Mouse (Mus musculus) MEL (cell line): Measurements from ENCODE around the gene Tnfrsf11a. TPM values are rescaled to one million over a fixed set of nuclear protein-coding genes. Genes with fewer than 3 reads are reported as not detected.

ENCODE experiments used
- DNase-seq: peaks from one replicate; pipeline ENCODE4 v3.0.0; 2011; ENCODE audit warnings: low read depth, low spot score
- H3K27ac ChIP-seq: 2 replicates; pipeline ENCODE4 v1.5.1; 2012; ENCODE audit warnings: low read depth, mild to moderate bottlenecking, control low read depth, low read length, moderate library complexity; ENCODE audit not compliant: control insufficient read depth
- H3K27me3 ChIP-seq, 2 experiments: fragments of 150-350 bp in 1 of 2; sonication (generic) in 1 of 2; 2 replicates each; pipeline ENCODE4 v1.6.1; 2012; ENCODE audit warnings: low read length in 2 of 2, mild to moderate bottlenecking in 2 of 2, improper control_type of control experiment in 1 of 2, moderate library complexity in 1 of 2; ENCODE audit not compliant: insufficient read depth in 2 of 2, control insufficient read depth in 1 of 2
- H3K36me3 ChIP-seq, 2 experiments: 2 replicates each; pipeline ENCODE4 v1.6.1; 2012 to 2014; ENCODE audit warnings: low read length in 2 of 2, improper control_type of control experiment in 1 of 2, inconsistent platforms in 1 of 2, mild to moderate bottlenecking in 1 of 2; ENCODE audit not compliant: insufficient read depth in 2 of 2, control insufficient read depth in 1 of 2
- H3K4me1 ChIP-seq, 2 experiments: fragments of 150-350 bp in 1 of 2; sonication (generic) in 1 of 2; 2 replicates each; pipeline ENCODE4 v1.6.1; 2012; ENCODE audit warnings: low read length in 2 of 2, improper control_type of control experiment in 1 of 2, mild to moderate bottlenecking in 1 of 2; ENCODE audit not compliant: insufficient read depth in 2 of 2, control insufficient read depth in 1 of 2
- H3K4me3 ChIP-seq, 2 experiments: fragments of 150-350 bp in 1 of 2; sonication (generic) in 1 of 2; 2 replicates each; pipeline ENCODE4 v1.5.1; 2012; ENCODE audit warnings: low read depth in 2 of 2, low read length in 2 of 2, mild to moderate bottlenecking in 2 of 2, moderate library complexity in 2 of 2, control low read depth in 1 of 2, improper control_type of control experiment in 1 of 2; ENCODE audit not compliant: control insufficient read depth in 1 of 2, insufficient read depth in 1 of 2
- H3K79me2 ChIP-seq: 2 replicates; pipeline ENCODE4 v1.6.1; 2012; ENCODE audit warnings: mild to moderate bottlenecking, low read length, moderate library complexity; ENCODE audit not compliant: control insufficient read depth, poor library complexity, insufficient read depth
- H3K9ac ChIP-seq: 2 replicates; pipeline ENCODE4 v1.6.1; 2012; ENCODE audit warnings: low read depth, mild to moderate bottlenecking, control low read depth, low read length, moderate library complexity; ENCODE audit not compliant: control insufficient read depth, poor library complexity, severe bottlenecking
- H3K9me3 ChIP-seq: fragments of 150-350 bp; sonication (generic); replicated peaks from 2 replicates; pipeline ENCODE4 v1.6.1; 2012; ENCODE audit warnings: mild to moderate bottlenecking, low read length, improper control_type of control experiment, moderate library complexity; ENCODE audit not compliant: insufficient read depth
- CHD1 ChIP-seq: IDR thresholded peaks from 2 replicates; pipeline ENCODE4 v1.6.1; 2012; ENCODE audit warnings: low read depth, mild to moderate bottlenecking, inconsistent platforms, low read length, improper control_type of control experiment
- CHD2 ChIP-seq: IDR thresholded peaks from 2 replicates; pipeline ENCODE4 v1.6.1; 2011; ENCODE audit warnings: low read length, improper control_type of control experiment
- CTCF ChIP-seq, 3 experiments: IDR thresholded peaks in 2 of 3; conservative IDR thresholded peaks in 1 of 3; 2 replicates each; pipeline ENCODE4 v1.5.1; 2011 to 2012; ENCODE audit warnings: low read length in 3 of 3, low read depth in 2 of 3, mild to moderate bottlenecking in 2 of 3, improper control_type of control experiment in 1 of 3, inconsistent platforms in 1 of 3, mixed read lengths in 1 of 3, moderate library complexity in 1 of 3; ENCODE audit not compliant: control insufficient read depth in 1 of 3, insufficient read depth in 1 of 3, poor library complexity in 1 of 3, severe bottlenecking in 1 of 3
- E2F4 ChIP-seq: IDR thresholded peaks from 2 replicates; pipeline ENCODE4 v1.6.1; 2011; ENCODE audit warnings: low read depth, low read length, improper control_type of control experiment, borderline replicate concordance
- ELF1 ChIP-seq: IDR thresholded peaks from 2 replicates; pipeline ENCODE4 v1.6.1; 2014; ENCODE audit warnings: low read depth, mild to moderate bottlenecking, inconsistent platforms, low read length, improper control_type of control experiment, moderate library complexity
- EP300 ChIP-seq, 2 experiments: IDR thresholded peaks; 2 replicates each; pipeline ENCODE4 v1.6.1; 2011; ENCODE audit warnings: improper control_type of control experiment in 2 of 2, low read length in 2 of 2, low read depth in 1 of 2, mild to moderate bottlenecking in 1 of 2
- MAX ChIP-seq: IDR thresholded peaks from 2 replicates; pipeline ENCODE4 v1.6.1; 2011; ENCODE audit warnings: low read length, improper control_type of control experiment
- MXI1 ChIP-seq: IDR thresholded peaks from 2 replicates; pipeline ENCODE4 v1.6.1; 2011; ENCODE audit warnings: mild to moderate bottlenecking, low read depth, low read length, improper control_type of control experiment
- POLR2A ChIP-seq, 2 experiments: IDR thresholded peaks; 2 replicates each; pipeline ENCODE4 v1.6.1; 2011 to 2012; ENCODE audit warnings: low read length in 2 of 2, mild to moderate bottlenecking in 2 of 2, control low read depth in 1 of 2, improper control_type of control experiment in 1 of 2, low read depth in 1 of 2, moderate library complexity in 1 of 2; ENCODE audit not compliant: control insufficient read depth in 1 of 2, insufficient read depth in 1 of 2, poor library complexity in 1 of 2
- POLR2AphosphoS2 ChIP-seq: IDR thresholded peaks from 2 replicates; pipeline ENCODE4 v1.6.1; 2011; ENCODE audit warnings: low read length, improper control_type of control experiment
- POLR2AphosphoS5 ChIP-seq: IDR thresholded peaks from 2 replicates; pipeline ENCODE4 v1.6.1; 2012; ENCODE audit warnings: low read depth, borderline replicate concordance, mild to moderate bottlenecking, inconsistent platforms, low read length, moderate library complexity, mixed read lengths
- RAD21 ChIP-seq: IDR thresholded peaks from 2 replicates; pipeline ENCODE4 v1.6.1; 2011; ENCODE audit warnings: mild to moderate bottlenecking, low read depth, low read length, improper control_type of control experiment
- SIN3A ChIP-seq: IDR thresholded peaks from 2 replicates; pipeline ENCODE4 v1.6.1; 2012; ENCODE audit warnings: low read length, improper control_type of control experiment, inconsistent platforms
- SMC3 ChIP-seq: IDR thresholded peaks from 2 replicates; pipeline ENCODE4 v1.6.1; 2011; ENCODE audit warnings: low read depth, low read length, improper control_type of control experiment
- TBP ChIP-seq: IDR thresholded peaks from 2 replicates; pipeline ENCODE4 v1.8.0; 2011; ENCODE audit warnings: low read depth, low read length, improper control_type of control experiment
- USF1 ChIP-seq: IDR thresholded peaks from 2 replicates; pipeline ENCODE4 v1.6.1; 2014; ENCODE audit warnings: low read depth, mild to moderate bottlenecking, inconsistent platforms, low read length, improper control_type of control experiment, moderate library complexity
- ZKSCAN1 ChIP-seq: IDR thresholded peaks from 2 replicates; pipeline ENCODE4 v1.6.1; 2012; ENCODE audit warnings: low read depth, mild to moderate bottlenecking, inconsistent platforms, low read length, improper control_type of control experiment, moderate library complexity
- ZMIZ1 ChIP-seq: IDR thresholded peaks from 2 replicates; pipeline ENCODE4 v1.6.1; 2012; ENCODE audit warnings: low read depth, mild to moderate bottlenecking, inconsistent platforms, low read length, improper control_type of control experiment, moderate library complexity
- ZNF384 ChIP-seq: IDR thresholded peaks from 2 replicates; pipeline ENCODE4 v1.6.1; 2012; ENCODE audit warnings: low read depth, mild to moderate bottlenecking, inconsistent platforms, low read length, improper control_type of control experiment
- polyA plus RNA-seq, 2 experiments: library from polyadenylated mRNA; stranded (reverse) in 1 of 2; unstranded in 1 of 2; fragments of >175 nt in 1 of 2; fragments of >200 nt in 1 of 2; gene quantifications; 2 replicates each; pipeline versions ENCODE4 v1.2.1 to v1.2.4; 2012; ENCODE audit warnings: low replicate concordance in 2 of 2, low read depth in 1 of 2; ENCODE audit not compliant: insufficient read length in 2 of 2, insufficient read depth in 1 of 2, missing spikeins in 1 of 2
- total RNA-seq: library from RNA; depleted of rRNA; stranded (reverse); fragments of 300-350 nt; gene quantifications from 2 replicates; pipeline ENCODE4 v1.2.3, GENCODE M21; 2012; rRNA removed

Gene Tnfrsf11a
- total RNA-seq (not detected in 2 replicates), polyA plus RNA-seq (not detected)

DNA sequence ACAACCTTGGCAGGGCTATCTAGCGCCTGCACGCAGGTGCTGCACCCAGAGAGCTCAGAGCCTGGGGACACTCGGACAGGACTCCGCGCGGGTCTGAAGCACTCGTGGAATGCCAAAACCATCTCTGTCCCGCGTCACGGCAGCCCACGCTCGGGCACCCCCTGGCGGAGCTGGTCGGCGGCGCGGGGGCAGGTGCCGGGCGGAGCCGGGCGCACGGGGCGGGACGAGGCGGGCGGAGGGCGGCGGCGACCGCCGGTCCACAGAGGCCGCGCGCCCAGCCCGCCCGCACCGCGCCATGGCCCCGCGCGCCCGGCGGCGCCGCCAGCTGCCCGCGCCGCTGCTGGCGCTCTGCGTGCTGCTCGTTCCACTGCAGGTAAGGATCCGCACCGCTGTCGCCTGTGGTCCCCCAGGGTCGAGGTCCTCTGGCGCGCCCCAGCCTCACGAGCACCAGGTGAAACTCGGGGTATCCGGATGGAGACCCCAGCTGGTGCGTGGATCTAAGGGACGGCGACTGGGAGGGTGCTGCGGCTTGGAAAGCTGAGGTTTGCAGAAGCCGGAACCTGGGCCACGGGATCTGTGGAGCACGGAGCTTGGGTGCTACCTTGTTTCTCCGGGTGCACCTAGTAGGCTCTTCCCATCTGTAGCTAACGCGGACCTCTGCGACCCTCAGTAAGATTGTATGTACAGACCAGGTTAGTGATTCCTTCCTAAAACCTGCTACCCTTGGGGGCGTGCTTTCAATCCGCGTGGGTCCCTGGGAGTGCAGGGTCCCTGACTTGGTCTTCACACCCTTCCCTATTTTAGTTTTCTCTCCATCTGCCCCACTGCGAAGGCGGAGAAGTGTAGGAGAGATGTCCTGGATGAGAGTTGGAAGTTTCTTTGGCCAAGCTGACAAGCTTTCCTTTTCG, at the start of gene Tnfrsf11a:
Gene Tnfrsf11a, plus strand, starts transcription at position 262 of the 908 bp plus-strand sequence.
- Histone ChIP-seq H3K36me3 (no peaks in the 10 kb centered on the region), H3K9ac (no peak within 1 kb of the TSS), H3K27me3 (no peaks in the 10 kb centered on the region; a peak in 1 of 4 replicates), H3K4me1 (no peaks in the 10 kb centered on the region), H3K79me2 (no peaks in the 10 kb centered on the region), H3K9me3 (no peaks in the 10 kb centered on the region), H3K4me3 (no peak within 1 kb of the TSS), H3K27ac (no peak within 1 kb of the TSS)
- no peak for DNase-seq
- TF ChIP-seq CTCF (IDR thresholded peaks at IDR 0.05 in 2 of 3, conservative IDR thresholded peaks at IDR 0.05 in 1 of 3; ENCODE audit: control insufficient read depth in 1 of 3, insufficient read depth in 1 of 3, low read depth in 2 of 3, low read length in 3 of 3, poor library complexity in 1 of 3, severe bottlenecking in 1 of 3) (no peak), USF1 (no peak), POLR2AphosphoS5 (no peak), SIN3A (no peak), POLR2AphosphoS2 (no peak), ZKSCAN1 (no peak), TBP (no peak), RAD21 (no peak), CHD2 (no peak), MXI1 (no peak), ELF1 (no peak), E2F4 (no peak), MAX (no peak), ZNF384 (no peak), CHD1 (no peak), POLR2A (IDR thresholded peaks at IDR 0.05; ENCODE audit: control insufficient read depth in 1 of 2, insufficient read depth in 1 of 2, low read depth in 1 of 2, low read length in 2 of 2, poor library complexity in 1 of 2) (no peak)

GRCm38 (mm10) chr1:105735318-105735717, 45.2 kb upstream of the Tnfrsf11a start:
- Histone ChIP-seq H3K36me3 (peaks cover 0 to 49% of the 10 kb centered on the region in 2 experiments; a peak in 2 of 4 replicates), H3K4me3 (no peak overlapping the region), H3K27me3 (no peaks in the 10 kb centered on the region), H3K9ac (no peak overlapping the region), H3K79me2 (no peaks in the 10 kb centered on the region), H3K4me1 (no peaks in the 10 kb centered on the region), H3K27ac (no peak overlapping the region), H3K9me3 (no peaks in the 10 kb centered on the region)
- TF ChIP-seq EP300 (IDR thresholded peaks at IDR 0.05; ENCODE audit: low read depth in 1 of 2, low read length in 2 of 2) (no peak), MAX (peak; percentile 17; the same call in 1 of the 2 replicates), POLR2AphosphoS2 (no peak), SMC3 (0 out of 2 replicates have a peak, but pooled peaks have one; percentile 34), CTCF (IDR thresholded peaks at IDR 0.05 in 2 of 3, conservative IDR thresholded peaks at IDR 0.05 in 1 of 3; ENCODE audit: control insufficient read depth in 1 of 3, insufficient read depth in 1 of 3, low read depth in 2 of 3, low read length in 3 of 3, poor library complexity in 1 of 3, severe bottlenecking in 1 of 3) (peak in 2 of 3 experiments; percentile 26 to 53; a peak in 4 of 6 replicates), CHD2 (no peak), ZNF384 (no peak), USF1 (peak; percentile 32; the same call in 1 of the 2 replicates), ZMIZ1 (no peak), RAD21 (peak; percentile 6; the same call in 1 of the 2 replicates)
- DNase-seq = peak; percentile 63
